Mouse (Mus musculus) heart, postnatal 0 days (tissue): ENCODE results near the gene Tbc1d2b. TPM values are rescaled to one million over a fixed set of nuclear protein-coding genes. Genes with fewer than 3 reads are reported as not detected.

ENCODE experiments used
- ATAC-seq: fragments of 200-750 bp; cut with Nextera tagmentation; 2 replicates; pipeline ENCODE4 v1.8.0; 2017; ENCODE audit warnings: low read depth, moderate number of reproducible peaks, moderate library complexity; ENCODE audit not compliant: insufficient read depth
- DNase-seq: peaks from one replicate; pipeline ENCODE4 v3.0.0-alpha.2; 2016; ENCODE audit warnings: low spot score
- H3K27ac ChIP-seq: fragments of 300-500 bp; sonication (generic); 2 replicates; pipeline ENCODE4 v1.5.1; 2014; ENCODE audit warnings: low read depth, mild to moderate bottlenecking
- H3K27me3 ChIP-seq: fragments of 300-500 bp; sonication (generic); 2 replicates; pipeline ENCODE4 v1.6.1; 2014; ENCODE audit warnings: low read length, mixed read lengths; ENCODE audit not compliant: control insufficient read depth, insufficient read depth
- H3K36me3 ChIP-seq: fragments of 300-500 bp; sonication (generic); replicated peaks from 2 replicates; pipeline ENCODE4 v1.6.1; 2014; ENCODE audit warnings: low read length, mixed read lengths; ENCODE audit not compliant: control insufficient read depth, insufficient read depth
- H3K4me1 ChIP-seq: fragments of 300-500 bp; sonication (generic); 2 replicates; pipeline ENCODE4 v1.6.1; 2014; ENCODE audit warnings: antibody characterized with exemption; ENCODE audit not compliant: control insufficient read depth, insufficient read depth
- H3K4me2 ChIP-seq: fragments of 300-500 bp; sonication (generic); 2 replicates; pipeline ENCODE4 v1.6.1; 2014; ENCODE audit warnings: low read depth, mild to moderate bottlenecking, low read length, moderate library complexity
- H3K4me3 ChIP-seq: fragments of 300-500 bp; sonication (generic); 2 replicates; pipeline ENCODE4 v1.5.1; 2014; ENCODE audit warnings: low read depth, low read length
- H3K9ac ChIP-seq: fragments of 300-500 bp; sonication (generic); replicated peaks from 2 replicates; pipeline ENCODE4 v1.6.1; 2014; ENCODE audit warnings: low read depth, low read length, mixed read lengths
- H3K9me3 ChIP-seq: fragments of 300-500 bp; sonication (generic); replicated peaks from 2 replicates; pipeline ENCODE4 v1.6.1; 2016; ENCODE audit warnings: low read length; ENCODE audit not compliant: control insufficient read depth
- CTCF ChIP-seq: IDR thresholded peaks from 2 replicates; pipeline ENCODE4 v1.5.1; 2016; ENCODE audit warnings: antibody characterized with exemption, control low read depth, low read depth
- EP300 ChIP-seq: IDR thresholded peaks from 2 replicates; pipeline ENCODE4 v1.6.1; 2016; ENCODE audit warnings: antibody characterized with exemption, low read depth
- WGBS: fragments of 180-500 bp; shearing (Covaris S2); extraction: QIAGEN DNeasy Blood & Tissue Kit; methylation state at CpG from one replicate; pipeline ENCODE4 v1.1.7; 2014; 5-methylcytosine and 5-hydroxymethylcytosine counted together
- polyA plus RNA-seq: library from polyadenylated mRNA; unstranded; fragments of >200 nt; fragmentation: Nextera tagmentation; extraction: Ambion mirVana; gene quantifications from 2 replicates; pipeline ENCODE4 v1.2.1, GENCODE M21; 2015
- total RNA-seq: library from RNA; depleted of rRNA; stranded (reverse); fragments of >200 nt; gene quantifications from 2 replicates; pipeline ENCODE4 v1.2.3, GENCODE M21; 2014; ENCODE audit warnings: low replicate concordance

Tbc1d2b gene
- total and polyA plus RNA-seq, 2 experiments from 2014 or later: 2.9 to 24.7 TPM

DNA sequence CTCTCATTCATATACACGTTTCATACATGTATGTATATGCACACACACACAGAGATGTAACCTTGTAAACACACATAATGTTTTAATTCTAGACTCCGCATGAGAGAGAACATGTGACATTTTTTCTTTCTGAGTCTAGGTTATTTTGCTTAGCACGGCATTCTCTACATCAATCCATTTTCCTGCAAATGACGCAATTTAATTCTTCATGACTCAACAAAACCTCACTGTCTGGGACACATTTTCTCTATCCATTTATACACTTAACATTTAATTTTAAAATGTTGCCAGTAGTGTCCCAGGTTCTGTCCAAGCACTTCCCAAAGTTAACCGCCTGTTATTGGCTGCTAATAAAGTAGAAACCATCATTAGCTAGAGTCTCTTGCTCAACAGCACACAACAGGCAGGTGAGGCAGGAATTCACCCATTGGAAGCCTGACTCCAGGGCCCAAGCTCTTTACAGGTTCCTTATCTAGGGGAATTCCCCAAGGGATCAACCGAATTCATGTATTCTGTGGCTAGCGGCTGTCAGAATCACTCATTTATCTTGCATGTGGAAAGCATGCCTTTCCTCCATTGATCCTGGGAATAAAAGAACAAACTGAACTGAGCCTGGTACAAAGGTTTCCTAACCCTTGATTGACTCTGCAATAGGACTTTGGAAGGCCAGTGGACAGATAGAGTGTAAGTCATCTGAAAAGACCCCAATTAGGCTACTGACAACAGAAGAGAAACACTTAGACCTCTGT is 7.8 kb downstream of the Tbc1d2b start:
- WGBS: 79% methylated on average over 7 of the region's 7 CpGs
- TF ChIP-seq CTCF (no peak), EP300 (no peak)
- Histone ChIP-seq H3K27me3 (no peaks in the 10 kb centered on the region), H3K9ac (no peak overlapping the region), H3K36me3 (no peaks in the 10 kb centered on the region), H3K4me1 (peaks cover 34% of the 10 kb centered on the region), H3K9me3 (no peaks in the 10 kb centered on the region), H3K27ac (no peak overlapping the region), H3K4me3 (no peak overlapping the region), H3K4me2 (no peak overlapping the region)
- ATAC-seq: no peak
- no peak for DNase-seq

DNA sequence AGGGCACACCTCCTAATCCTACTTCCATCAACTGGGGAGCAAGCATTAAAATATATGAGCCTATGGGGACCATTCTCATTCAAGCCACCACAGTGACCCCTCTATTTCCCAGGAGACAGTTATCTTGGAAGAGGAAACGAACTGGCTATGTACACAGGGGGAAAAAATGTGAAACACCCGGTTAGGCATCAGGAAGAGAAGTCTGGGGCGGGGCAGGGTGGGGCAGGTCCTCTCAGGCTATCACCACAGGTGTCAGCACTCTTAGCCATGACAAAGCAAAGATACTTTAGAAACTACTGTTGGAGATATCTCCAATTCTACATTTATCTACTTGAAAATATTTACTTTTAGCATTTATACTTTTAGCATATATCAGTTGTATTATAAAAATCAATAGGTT is 8.5 kb downstream of the Tbc1d2b start:
- H3K9ac ChIP-seq: no peak overlapping the region
- H3K4me1 ChIP-seq: peaks cover 41% of the 10 kb centered on the region
- no peak overlapping the region for H3K27ac ChIP-seq
- no peak overlapping the region for H3K4me3 ChIP-seq
- H3K4me2 ChIP-seq: no peak overlapping the region
- DNase-seq: no peak
- no peaks in the 10 kb centered on the region for H3K9me3 ChIP-seq
- WGBS: 64% methylated on average over 3 of the region's 3 CpGs
- no peaks in the 10 kb centered on the region for H3K27me3 ChIP-seq
- no peaks in the 10 kb centered on the region for H3K36me3 ChIP-seq
- no peak for TF ChIP-seq EP300
- no peak for TF ChIP-seq CTCF
- no peak for ATAC-seq

DNA sequence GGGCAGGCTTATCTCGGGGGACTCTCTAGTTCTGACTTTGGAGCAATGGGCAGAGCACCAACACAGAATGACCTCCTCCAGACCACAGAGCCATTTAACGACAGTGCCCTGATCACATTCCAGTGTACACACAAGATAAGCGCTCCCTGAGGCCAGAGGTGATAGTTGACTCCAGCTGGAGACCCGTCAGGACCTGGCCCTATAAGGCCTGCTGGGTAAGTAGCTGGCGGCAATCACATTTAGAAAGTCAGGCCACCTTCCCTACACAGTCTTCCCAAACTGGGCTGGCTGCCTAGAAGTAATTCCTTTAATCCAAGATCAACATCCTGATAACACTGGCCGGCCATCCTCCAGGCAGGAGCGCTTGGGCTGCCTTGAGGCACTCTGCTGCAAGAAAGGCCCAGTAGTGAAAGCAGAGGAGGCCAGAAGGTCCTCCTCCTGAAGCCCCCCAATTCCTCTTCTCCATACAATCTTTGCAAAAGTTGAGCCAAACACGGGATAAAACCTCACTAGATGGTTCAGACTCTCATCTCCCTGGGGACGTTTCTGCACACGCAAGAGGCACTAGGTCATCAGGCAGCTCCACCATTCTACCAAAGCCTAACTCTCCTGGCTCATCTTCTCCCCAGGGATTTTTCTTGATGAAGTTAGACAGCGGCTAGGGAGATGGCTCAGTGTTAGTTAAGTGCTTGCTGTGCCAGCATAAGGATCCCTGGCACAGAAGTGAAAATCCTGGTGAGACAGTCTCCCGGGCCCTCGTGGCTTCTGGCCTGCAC is 9.8 kb downstream of the Tbc1d2b start:
- Histone ChIP-seq H3K27ac (peak overlapping the region; percentile 40), H3K27me3 (no peaks in the 10 kb centered on the region), H3K4me2 (no peak overlapping the region), H3K36me3 (no peaks in the 10 kb centered on the region), H3K9ac (no peak overlapping the region), H3K4me1 (peaks cover 42% of the 10 kb centered on the region), H3K4me3 (no peak overlapping the region), H3K9me3 (no peaks in the 10 kb centered on the region)
- DNase-seq (no peak), ATAC-seq (peak; percentile 22)
- WGBS: 32% methylated on average over 13 of the region's 13 CpGs
- no peak for TF ChIP-seq CTCF
- TF ChIP-seq EP300: no peak

DNA sequence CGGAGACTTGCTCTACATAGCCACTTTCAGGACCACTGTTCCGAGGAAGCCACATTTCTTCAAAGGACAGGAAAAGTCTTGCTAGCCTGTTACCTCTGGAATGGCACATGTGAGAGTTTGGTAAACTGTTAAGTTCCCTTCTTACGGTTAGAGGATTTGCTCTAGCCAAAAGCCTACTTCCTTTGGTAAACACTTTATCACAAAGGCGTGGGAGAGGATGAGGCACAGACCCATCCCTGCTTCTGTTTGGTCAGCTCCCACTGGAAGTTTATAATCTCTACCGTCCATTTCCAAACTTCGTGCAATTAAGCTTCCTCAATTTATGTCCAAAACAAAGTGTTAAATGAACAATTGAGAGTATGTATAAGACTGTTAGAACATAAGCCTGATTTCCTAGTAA is 10.5 kb downstream of the Tbc1d2b start:
- no peaks in the 10 kb centered on the region for H3K27me3 ChIP-seq
- ATAC-seq: no peak
- H3K9me3 ChIP-seq: no peaks in the 10 kb centered on the region
- H3K36me3 ChIP-seq: no peaks in the 10 kb centered on the region
- H3K27ac ChIP-seq: peak overlapping the region; percentile 40
- WGBS: 59% methylated on average over 6 of the region's 6 CpGs
- no peak overlapping the region for H3K9ac ChIP-seq
- no peak overlapping the region for H3K4me2 ChIP-seq
- H3K4me1 ChIP-seq: peaks cover 42% of the 10 kb centered on the region
- TF ChIP-seq CTCF: no peak
- TF ChIP-seq EP300: no peak
- no peak overlapping the region for H3K4me3 ChIP-seq
- DNase-seq: no peak

DNA sequence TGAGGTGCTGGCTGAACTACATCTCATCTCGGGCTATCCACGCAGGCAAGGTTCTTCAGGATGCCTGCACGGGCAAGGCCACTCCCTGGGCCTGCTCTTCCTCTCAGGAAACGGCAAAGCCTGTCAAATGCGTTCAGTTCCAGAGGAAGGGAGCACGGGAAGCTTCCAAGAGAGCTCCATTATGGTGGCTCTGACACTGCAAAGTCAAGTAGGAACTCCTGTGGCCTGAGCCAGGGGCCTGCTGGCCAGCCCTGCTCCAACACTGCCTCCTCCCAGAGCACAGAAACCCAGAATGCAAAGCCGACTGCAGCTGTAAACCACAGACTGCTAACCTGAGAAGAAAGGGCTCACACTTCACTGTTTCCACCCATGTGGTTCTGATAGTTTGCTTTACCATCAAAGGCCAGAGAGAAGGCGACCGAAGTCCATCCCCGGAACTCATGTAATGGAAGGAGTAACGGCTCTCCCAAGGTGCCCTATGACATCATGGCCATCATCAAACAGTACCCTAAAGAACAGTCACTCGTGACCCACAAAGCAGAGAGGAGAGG is 11.1 kb downstream of the Tbc1d2b start:
- Histone ChIP-seq H3K9me3 (no peaks in the 10 kb centered on the region), H3K36me3 (no peaks in the 10 kb centered on the region), H3K4me1 (peaks cover 42% of the 10 kb centered on the region), H3K27ac (peak overlapping the region; percentile 35; the same call in 1 of the 2 replicates), H3K4me3 (no peak overlapping the region), H3K4me2 (no peak overlapping the region), H3K27me3 (no peaks in the 10 kb centered on the region), H3K9ac (no peak overlapping the region)
- TF ChIP-seq EP300: no peak
- DNase-seq: no peak
- 71% methylated on average over 12 of the region's 12 CpGs for WGBS
- ATAC-seq: no peak
